Mouse (Mus musculus): ENCODE data around the gene Lrp5.
A peak's percentile ranks its signal among the peaks of the same experiment; 100 is the strongest.

DNA sequence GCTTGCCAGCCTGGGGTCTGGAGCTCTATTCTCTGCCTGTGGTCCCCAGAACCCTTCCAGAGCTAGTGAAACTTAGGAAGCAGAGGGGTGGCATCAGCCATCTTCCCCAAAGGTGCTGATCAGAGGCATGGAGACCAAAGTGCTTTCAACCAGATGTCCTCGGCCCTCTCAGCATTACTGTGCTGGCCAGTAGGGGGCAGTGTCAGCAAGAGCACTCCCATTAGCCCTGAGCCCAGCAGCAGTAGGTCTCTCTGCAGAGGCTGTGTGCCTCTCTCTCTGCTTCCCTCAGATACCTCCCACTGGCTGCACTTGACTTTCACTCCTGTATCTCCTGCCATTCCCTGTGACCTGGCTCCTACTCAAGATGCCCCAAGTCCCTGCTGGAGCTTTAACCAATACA, 99.8 kb downstream of the Lrp5 start:
- TF ChIP-seq CTCF (IDR thresholded peaks at IDR 0.05 in 2 of 3, conservative IDR thresholded peaks at IDR 0.05 in 1 of 3; ENCODE audit: control insufficient read depth in 1 of 3, insufficient read depth in 1 of 3, low read depth in 2 of 3, low read length in 3 of 3, poor library complexity in 1 of 3, severe bottlenecking in 1 of 3) (peak; percentile 80 to 91 (median 87)), MYB (IDR thresholded peaks at IDR 0.05; ENCODE audit: low read depth, low read length) (no peak), POLR2A (IDR thresholded peaks at IDR 0.05; ENCODE audit: control insufficient read depth in 1 of 2, insufficient read depth in 1 of 2, low read depth in 1 of 2, low read length in 2 of 2, poor library complexity in 1 of 2) (no peak), TAL1 (IDR thresholded peaks at IDR 0.05; ENCODE audit: low read length) (no peak), EP300 (IDR thresholded peaks at IDR 0.05; ENCODE audit: low read depth in 1 of 2, low read length in 2 of 2) (no peak), CHD2 (IDR thresholded peaks at IDR 0.05; ENCODE audit: low read length) (no peak), TCF12 (IDR thresholded peaks at IDR 0.05; ENCODE audit: low read depth, low read length) (no peak), CHD1 (IDR thresholded peaks at IDR 0.05; ENCODE audit: low read depth, low read length) (no peak), MAFK (IDR thresholded peaks at IDR 0.05; ENCODE audit: borderline replicate concordance, low read depth, low read length) (no peak), BHLHE40 (IDR thresholded peaks at IDR 0.05; ENCODE audit: borderline replicate concordance, low read depth, low read length) (no peak), HCFC1 (IDR thresholded peaks at IDR 0.05; ENCODE audit: low read depth, low read length) (no peak)

Measured in MEL (cell line).